ENCODE assay signal across 34 mouse cellular contexts in the genomic region with DNA sequence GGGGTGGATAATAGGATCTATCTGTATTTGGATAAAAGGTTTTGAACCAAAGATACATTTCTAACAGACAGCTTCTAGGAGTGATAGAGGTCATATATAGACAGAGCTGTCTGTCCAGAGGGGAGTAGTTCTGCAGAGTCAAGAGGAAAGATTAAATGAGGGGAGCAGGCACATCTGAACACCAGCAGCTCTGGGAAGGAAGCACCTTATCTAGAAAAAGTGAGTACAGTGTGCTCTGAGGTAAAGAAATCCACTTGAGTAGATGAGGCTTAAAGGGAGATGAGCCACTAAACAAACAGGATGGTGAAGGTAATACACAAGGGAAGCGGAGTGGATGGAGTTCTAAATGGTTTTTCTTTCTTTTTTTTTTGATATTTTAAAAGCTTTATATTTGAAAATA. TPM values are rescaled to one million over a fixed set of nuclear protein-coding genes. Genes with fewer than 3 reads are reported as not detected.
DNase-seq lines count a peak whose midpoint lies in the region; ATAC-seq and TF ChIP-seq lines count a peak whose summit lies in the region.
"Had no signal": no experiment of that assay in that cellular context is flagged by ENCODE, and none has a peak within 500 bp of the region (broad histone marks: within the 10 kb centered on the region; RNA-seq: fewer than 3 reads in every experiment).

No protein-coding gene starts in this region.

- TF ChIP-seq RAD21 in MEL (IDR thresholded peaks at IDR 0.05; ENCODE audit: low read depth, low read length): no peak

- H3K4me2 ChIP-seq in liver, embryonic 14.5 days (ENCODE audit: low read depth): no peak overlapping the region
- no peak overlapping the region for H3K4me2 ChIP-seq in heart, embryonic 11.5 days
- H3K4me2 ChIP-seq: embryonic facial prominence, embryonic 13.5 days; forebrain, embryonic 12.5 days; forebrain, embryonic 15.5 days; heart, embryonic 12.5 days; heart, embryonic 15.5 days; hindbrain, embryonic 13.5 days had no signal

- H3K36me3 ChIP-seq in MEL (ENCODE audit: control insufficient read depth in 1 of 2, insufficient read depth in 2 of 2, low read length in 2 of 2): peaks cover 15 to 62% of the 10 kb centered on the region in 2 experiments
- H3K36me3 ChIP-seq in liver, embryonic 14.5 days (replicated peaks; ENCODE audit: control insufficient read depth, insufficient read depth, low read depth): no peaks in the 10 kb centered on the region
- peaks cover 2% of the 10 kb centered on the region; the same call in 1 of the 2 replicates for H3K36me3 ChIP-seq in heart, embryonic 11.5 days (ENCODE audit: control insufficient read depth, insufficient read depth, low read length)
- H3K36me3 ChIP-seq: forebrain, embryonic 15.5 days; heart, embryonic 15.5 days had no signal

- no peaks in the 10 kb centered on the region for H3K27me3 ChIP-seq in MEL (ENCODE audit: control insufficient read depth in 1 of 2, insufficient read depth in 2 of 2, low read length in 2 of 2)
- no peaks in the 10 kb centered on the region for H3K27me3 ChIP-seq in liver, embryonic 14.5 days (ENCODE audit: control insufficient read depth, insufficient read depth, low read length)
- no peaks in the 10 kb centered on the region for H3K27me3 ChIP-seq in heart, embryonic 11.5 days (ENCODE audit: control insufficient read depth, insufficient read depth, low read length)
- H3K27me3 ChIP-seq: embryonic facial prominence, embryonic 13.5 days; forebrain, embryonic 12.5 days; forebrain, embryonic 15.5 days; heart, embryonic 12.5 days; heart, embryonic 15.5 days; hindbrain, embryonic 13.5 days; Patski had no signal

- H3K9ac ChIP-seq in MEL (ENCODE audit: control insufficient read depth, low read depth, low read length, poor library complexity, severe bottlenecking): no peak overlapping the region
- H3K9ac ChIP-seq in liver, embryonic 14.5 days (replicated peaks): peak overlapping the region; percentile 23; the same call in 1 of the 2 replicates
- H3K9ac ChIP-seq in heart, embryonic 11.5 days (ENCODE audit: low read depth, low read length): no peak overlapping the region
- H3K9ac ChIP-seq: embryonic facial prominence, embryonic 13.5 days; forebrain, embryonic 12.5 days; forebrain, embryonic 15.5 days; heart, embryonic 12.5 days; heart, embryonic 15.5 days; hindbrain, embryonic 13.5 days had no signal

- no peak for ATAC-seq in liver, embryonic 14.5 days (ENCODE audit: insufficient read depth)
- peak; percentile 21; the same call in 1 of the 2 replicates for ATAC-seq in megakaryocyte-erythroid progenitor cell, adult 5-6 weeks (replicated peaks; ENCODE audit: low FRiP score, low TSS enrichment, poor library complexity, severe bottlenecking)
- no peak for ATAC-seq in heart, embryonic 11.5 days (replicated peaks; ENCODE audit: insufficient number of reproducible peaks, low FRiP score, low TSS enrichment)
- ATAC-seq: CD4-positive, CD25-positive, alpha-beta regulatory T cell, adult 4 months; forebrain, embryonic 15.5 days; hindbrain, embryonic 16.5 days; Patski had no signal

- H3K9me3 ChIP-seq in MEL (replicated peaks; ENCODE audit: insufficient read depth, low read length): no peaks in the 10 kb centered on the region
- no peaks in the 10 kb centered on the region for H3K9me3 ChIP-seq in liver, embryonic 14.5 days (ENCODE audit: control insufficient read depth, low read length)
- H3K9me3 ChIP-seq in heart, embryonic 11.5 days (replicated peaks; ENCODE audit: control insufficient read depth, low read length): no peaks in the 10 kb centered on the region
- H3K9me3 ChIP-seq: embryonic facial prominence, embryonic 10.5 days; embryonic facial prominence, embryonic 13.5 days; forebrain, embryonic 12.5 days; forebrain, embryonic 15.5 days; heart, embryonic 12.5 days; heart, embryonic 15.5 days; hindbrain, embryonic 10.5 days; hindbrain, embryonic 13.5 days had no signal

- 83% methylated on average over 1 of the region's 1 CpGs for WGBS in liver, embryonic 14.5 days (ENCODE audit: insufficient replicate concordance)
- WGBS in heart, embryonic 11.5 days (ENCODE audit: insufficient replicate concordance): 97% methylated on average over 1 of the region's 1 CpGs

- H3K4me1 ChIP-seq in MEL (ENCODE audit: control insufficient read depth in 1 of 2, insufficient read depth in 2 of 2, low read length in 2 of 2): peaks cover 17 to 31% of the 10 kb centered on the region in 2 experiments
- H3K4me1 ChIP-seq in liver, embryonic 14.5 days (replicated peaks; ENCODE audit: control insufficient read depth in 2 of 2, insufficient read depth in 2 of 2, low read length in 1 of 2): peaks cover 35 to 39% of the 10 kb centered on the region in 2 experiments
- H3K4me1 ChIP-seq in heart, embryonic 11.5 days (ENCODE audit: control insufficient read depth, insufficient read depth, low read length): peaks cover 7% of the 10 kb centered on the region; the same call in 1 of the 2 replicates

- peaks cover 68% of the 10 kb centered on the region for H3K79me2 ChIP-seq in MEL (ENCODE audit: control insufficient read depth, insufficient read depth, low read length, poor library complexity)

- H3K4me3 ChIP-seq in MEL (ENCODE audit: control insufficient read depth in 1 of 2, insufficient read depth in 1 of 2, low read depth in 2 of 2, low read length in 2 of 2): no peak overlapping the region
- H3K4me3 ChIP-seq in liver, embryonic 14.5 days (ENCODE audit: insufficient read depth in 1 of 2, low read depth in 2 of 2, low read length in 2 of 2): no peak overlapping the region
- H3K4me3 ChIP-seq in heart, embryonic 11.5 days (ENCODE audit: low read depth, low read length): no peak overlapping the region
- H3K4me3 ChIP-seq: embryonic facial prominence, embryonic 10.5 days; embryonic facial prominence, embryonic 13.5 days; erythroblast, embryonic 14.5 days; forebrain, embryonic 12.5 days; forebrain, embryonic 15.5 days; heart, embryonic 12.5 days; heart, embryonic 15.5 days; hindbrain, embryonic 10.5 days; hindbrain, embryonic 13.5 days had no signal

- peak; percentile 63 for DNase-seq in MEL (ENCODE audit: low read depth, low spot score)
- peak; percentile 24 for DNase-seq in MEL-GATA-1-ER (ENCODE audit: extremely low read depth, low read depth)
- no peak for DNase-seq in liver, embryonic 14.5 days (ENCODE audit: low read depth in 3 of 3, low spot score in 3 of 3)
- DNase-seq in cerebellum, postnatal 36 days: no peak
- DNase-seq: adrenal gland, postnatal 10 days; adrenal gland, postnatal 36 days; cerebellum, adult 11 months; cerebellum, adult 2 months; cerebellum, adult 9-11 months; cerebellum, postnatal 25 days; embryo, embryonic 11 days; gastrocnemius, postnatal 10 days; heart, adult 11 months; heart, postnatal 10 days; heart, postnatal 36 days had no signal

- no peak for TF ChIP-seq POLR2A in MEL (IDR thresholded peaks at IDR 0.05; ENCODE audit: control insufficient read depth in 1 of 2, insufficient read depth in 1 of 2, low read depth in 1 of 2, low read length in 2 of 2, poor library complexity in 1 of 2)

- no peak for TF ChIP-seq CTCF in MEL (IDR thresholded peaks at IDR 0.05 in 2 of 3, conservative IDR thresholded peaks at IDR 0.05 in 1 of 3; ENCODE audit: control insufficient read depth in 1 of 3, insufficient read depth in 1 of 3, low read depth in 2 of 3, low read length in 3 of 3, poor library complexity in 1 of 3, severe bottlenecking in 1 of 3)
- no peak for TF ChIP-seq CTCF in liver, embryonic 14.5 days (IDR thresholded peaks at IDR 0.05; ENCODE audit: low read depth)

- no peak overlapping the region for H3K27ac ChIP-seq in MEL (ENCODE audit: control insufficient read depth, low read depth, low read length)
- peak overlapping the region; percentile 36; the same call in 1 of the 2 replicates for H3K27ac ChIP-seq in liver, embryonic 14.5 days
- H3K27ac ChIP-seq in heart, embryonic 11.5 days (ENCODE audit: low read depth, low read length): no peak overlapping the region
- H3K27ac ChIP-seq: embryonic facial prominence, embryonic 10.5 days; embryonic facial prominence, embryonic 13.5 days; forebrain, embryonic 12.5 days; forebrain, embryonic 15.5 days; heart, embryonic 15.5 days; hindbrain, embryonic 10.5 days; hindbrain, embryonic 13.5 days had no signal

- peak; percentile 35 to 65; a peak in 3 of 4 replicates for TF ChIP-seq EP300 in MEL (IDR thresholded peaks at IDR 0.05; ENCODE audit: low read depth in 1 of 2, low read length in 2 of 2)
- TF ChIP-seq EP300 in liver, embryonic 14.5 days (IDR thresholded peaks at IDR 0.05; ENCODE audit: low read depth): no peak

RNA-seq across cellular contexts. Expression of a gene that starts 4.4 kb away (rescaled TPM):
- 30.8 and 31.8 TPM in 2 replicates for total RNA-seq in MEL (2012; rRNA removed)
- 100 to 1,000 TPM in 1 of 2 experiments, 10 to 100 TPM in 1; 16.7 to 132 TPM for polyA plus RNA-seq in MEL (2012; ENCODE audit: insufficient read depth in 1 of 2, insufficient read length in 2 of 2, low read depth in 1 of 2, low replicate concordance in 2 of 2, missing spikeins in 1 of 2)
- 3.1 and 5.2 TPM in 2 replicates for polyA plus RNA-seq in liver, embryonic 14.5 days (2012; rRNA removed)
- 10.6 and 11.4 TPM in 2 replicates for polyA plus RNA-seq in liver, embryonic 14.5 days (2014; fragmentation: Nextera tagmentation; extraction: Ambion mirVana)
- 56.5 and 67.6 TPM in 2 replicates for total RNA-seq in megakaryocyte-erythroid progenitor cell, adult 5-6 weeks (2014; fragmentation: Nextera tagmentation)
- total RNA-seq in megakaryocyte-erythroid progenitor cell, adult 5-6 weeks (2017): 102 and 160 TPM in 2 replicates
- polyA plus RNA-seq in heart, embryonic 11.5 days (2014; fragmentation: Nextera tagmentation; extraction: Ambion mirVana): 33.9 and 36.8 TPM in 2 replicates

RNA-seq across cellular contexts. Expression of a gene that starts 20.5 kb away (rescaled TPM):
- total RNA-seq in MEL (2012; rRNA removed): not detected in 2 replicates
- polyA plus RNA-seq in MEL (2012; ENCODE audit: insufficient read depth in 1 of 2, insufficient read length in 2 of 2, low read depth in 1 of 2, low replicate concordance in 2 of 2, missing spikeins in 1 of 2): under 1 TPM in 1 of 2 experiments, not detected in 1; 0.03 TPM
- polyA plus RNA-seq in liver, embryonic 14.5 days (2012; rRNA removed): 0.78 and 1.2 TPM in 2 replicates
- polyA plus RNA-seq in liver, embryonic 14.5 days (2014; fragmentation: Nextera tagmentation; extraction: Ambion mirVana): 0.34 and 0.57 TPM in 2 replicates
- 0.72 and 2.4 TPM in 2 replicates for total RNA-seq in megakaryocyte-erythroid progenitor cell, adult 5-6 weeks (2014; fragmentation: Nextera tagmentation)
- total RNA-seq in megakaryocyte-erythroid progenitor cell, adult 5-6 weeks (2017): 1.8 and 5.6 TPM in 2 replicates
- polyA plus RNA-seq in heart, embryonic 11.5 days (2014; fragmentation: Nextera tagmentation; extraction: Ambion mirVana): 0.39 and 0.49 TPM in 2 replicates
- polyA plus RNA-seq: C2C12; cerebellum, adult 2 months; cortical plate, adult 2 months; erythroblast, embryonic 14.5 days; forebrain, embryonic 12.5 days; forebrain, embryonic 15.5 days; hindbrain, embryonic 10.5 days; Patski had no signal

RNA-seq across cellular contexts. Expression of a gene that starts 36.5 kb away (rescaled TPM):
- total RNA-seq in MEL (2012; rRNA removed): 41.1 and 41.9 TPM in 2 replicates
- polyA plus RNA-seq in MEL (2012; ENCODE audit: insufficient read depth in 1 of 2, insufficient read length in 2 of 2, low read depth in 1 of 2, low replicate concordance in 2 of 2, missing spikeins in 1 of 2): 10 to 100 TPM in 1 of 2 experiments, not detected in 1; 44.3 TPM
- 22.8 and 23.7 TPM in 2 replicates for polyA plus RNA-seq in liver, embryonic 14.5 days (2012; rRNA removed)
- polyA plus RNA-seq in liver, embryonic 14.5 days (2014; fragmentation: Nextera tagmentation; extraction: Ambion mirVana): 22.6 and 25.7 TPM in 2 replicates
- total RNA-seq in megakaryocyte-erythroid progenitor cell, adult 5-6 weeks (2014; fragmentation: Nextera tagmentation): 47.4 and 53.5 TPM in 2 replicates
- 28.1 and 34.2 TPM in 2 replicates for total RNA-seq in megakaryocyte-erythroid progenitor cell, adult 5-6 weeks (2017)
- polyA plus RNA-seq in heart, embryonic 11.5 days (2014; fragmentation: Nextera tagmentation; extraction: Ambion mirVana): 32.9 and 39.1 TPM in 2 replicates

RNA-seq across cellular contexts. Expression of a gene that starts 53.3 kb away (rescaled TPM):
- not detected in 2 replicates for total RNA-seq in MEL (2012; rRNA removed)
- not detected for polyA plus RNA-seq in MEL (2012; ENCODE audit: insufficient read depth in 1 of 2, insufficient read length in 2 of 2, low read depth in 1 of 2, low replicate concordance in 2 of 2, missing spikeins in 1 of 2)
- polyA plus RNA-seq in liver, embryonic 14.5 days (2012; rRNA removed): not detected in 2 replicates
- not detected in 2 replicates for polyA plus RNA-seq in liver, embryonic 14.5 days (2014; fragmentation: Nextera tagmentation; extraction: Ambion mirVana)
- not detected in 2 replicates for total RNA-seq in megakaryocyte-erythroid progenitor cell, adult 5-6 weeks (2014; fragmentation: Nextera tagmentation)
- not detected in 2 replicates for total RNA-seq in megakaryocyte-erythroid progenitor cell, adult 5-6 weeks (2017)
- polyA plus RNA-seq in heart, embryonic 11.5 days (2014; fragmentation: Nextera tagmentation; extraction: Ambion mirVana): not detected in 2 replicates
- total RNA-seq: adrenal gland, adult 18-20 months; adrenal gland, postnatal 10 days; adrenal gland, postnatal 36 days; gastrocnemius, postnatal 10 days; gastrocnemius, postnatal 4 days; heart, adult 8-10 months; heart, postnatal 10 days; heart, postnatal 36 days had no signal
- polyA plus RNA-seq: C2C12; CD4-positive, CD25-positive, alpha-beta regulatory T cell, adult 4 months; cerebellum, adult 2 months; cortical plate, adult 2 months; embryonic facial prominence, embryonic 10.5 days; embryonic facial prominence, embryonic 13.5 days; erythroblast, embryonic 14.5 days; forebrain, embryonic 12.5 days; forebrain, embryonic 15.5 days; heart, embryonic 12.5 days; heart, embryonic 15.5 days; hindbrain, embryonic 10.5 days; hindbrain, embryonic 13.5 days; hindbrain, embryonic 16.5 days; Patski had no signal

Comparison
In these comparisons a context has a peak if more than half of its experiments do, and no peak if none do; other contexts are left out.
1. DNase-seq: peak in MEL (single experiment) and MEL-GATA-1-ER (single experiment); none in liver, embryonic 14.5 days (0 of 3) and cerebellum, postnatal 36 days (0 of 2).